Mouse (Mus musculus) liver, postnatal 0 days (tissue): ENCODE data around the gene Ndc1.

Experiments
- CTCF ChIP-seq: sonication (generic); IDR thresholded peaks from 2 replicates; pipeline ENCODE4 v1.5.1; 2016; ENCODE audit warnings: antibody characterized with exemption, low read depth
- EP300 ChIP-seq: IDR thresholded peaks from 2 replicates; pipeline ENCODE4 v1.6.1; 2016; ENCODE audit warnings: antibody characterized with exemption, low read depth, mild to moderate bottlenecking

- TF ChIP-seq CTCF: no peak
- no peak for TF ChIP-seq EP300
Observed at GRCm38 (mm10) chr4:107321041-107321440, 46.5 kb upstream of the Ndc1 start.
